Mouse (Mus musculus): ENCODE measurements at regions not wholly inside any gene's neighbourhood (a gene's known extent, or its start where the extent isn't known, plus 50 kb on each side); places are given as distances from the start of the nearest gene placed in this dataset.

DNA sequence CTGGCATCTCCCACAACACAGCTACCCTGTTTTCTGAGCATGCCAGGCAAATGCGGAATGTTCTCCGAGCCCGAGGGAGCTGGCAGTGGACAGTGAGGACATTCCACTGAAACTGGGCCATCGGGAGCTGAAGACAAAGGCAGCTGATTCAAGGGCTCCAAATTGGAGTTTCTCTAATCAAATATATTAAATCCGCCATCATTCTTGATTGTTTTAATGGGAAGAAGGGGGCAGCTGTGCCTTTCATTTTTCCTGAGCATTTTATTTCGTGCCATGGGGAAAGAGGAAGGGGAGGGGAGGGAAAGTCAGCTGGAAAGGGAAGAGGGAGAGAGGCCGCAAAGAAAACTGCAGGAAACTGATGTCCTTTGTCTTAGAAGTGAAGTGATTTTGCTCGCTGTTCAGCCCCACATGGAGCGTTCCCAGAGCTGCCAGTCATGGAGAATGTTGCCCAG, 373.9 kb downstream of the Cog6 start:
- H3K36me3 ChIP-seq (ENCODE audit: control insufficient read depth, insufficient read depth, low read length), result no peaks in the 10 kb centered on the region
- WGBS, result 84% methylated on average over 9 of the region's 9 CpGs
- no peak overlapping the region for H3K4me3 ChIP-seq (ENCODE audit: insufficient read depth, low read depth, low read length)
- H3K27ac ChIP-seq (ENCODE audit: insufficient read depth, low read depth, low read length), result no peak overlapping the region
- no peaks in the 10 kb centered on the region for H3K4me1 ChIP-seq (ENCODE audit: control insufficient read depth, insufficient read depth, low read length)
- TF ChIP-seq POLR2A (IDR thresholded peaks at IDR 0.05; ENCODE audit: low read depth, low read length) (no peak), CTCF (conservative IDR thresholded peaks at IDR 0.05; ENCODE audit: insufficient read depth, insufficient read length, low read depth, low read length) (no peak)
- no peak for DNase-seq
- no peaks in the 10 kb centered on the region for H3K27me3 ChIP-seq (replicated peaks; ENCODE audit: control insufficient read depth, insufficient read depth, low read length)

DNA sequence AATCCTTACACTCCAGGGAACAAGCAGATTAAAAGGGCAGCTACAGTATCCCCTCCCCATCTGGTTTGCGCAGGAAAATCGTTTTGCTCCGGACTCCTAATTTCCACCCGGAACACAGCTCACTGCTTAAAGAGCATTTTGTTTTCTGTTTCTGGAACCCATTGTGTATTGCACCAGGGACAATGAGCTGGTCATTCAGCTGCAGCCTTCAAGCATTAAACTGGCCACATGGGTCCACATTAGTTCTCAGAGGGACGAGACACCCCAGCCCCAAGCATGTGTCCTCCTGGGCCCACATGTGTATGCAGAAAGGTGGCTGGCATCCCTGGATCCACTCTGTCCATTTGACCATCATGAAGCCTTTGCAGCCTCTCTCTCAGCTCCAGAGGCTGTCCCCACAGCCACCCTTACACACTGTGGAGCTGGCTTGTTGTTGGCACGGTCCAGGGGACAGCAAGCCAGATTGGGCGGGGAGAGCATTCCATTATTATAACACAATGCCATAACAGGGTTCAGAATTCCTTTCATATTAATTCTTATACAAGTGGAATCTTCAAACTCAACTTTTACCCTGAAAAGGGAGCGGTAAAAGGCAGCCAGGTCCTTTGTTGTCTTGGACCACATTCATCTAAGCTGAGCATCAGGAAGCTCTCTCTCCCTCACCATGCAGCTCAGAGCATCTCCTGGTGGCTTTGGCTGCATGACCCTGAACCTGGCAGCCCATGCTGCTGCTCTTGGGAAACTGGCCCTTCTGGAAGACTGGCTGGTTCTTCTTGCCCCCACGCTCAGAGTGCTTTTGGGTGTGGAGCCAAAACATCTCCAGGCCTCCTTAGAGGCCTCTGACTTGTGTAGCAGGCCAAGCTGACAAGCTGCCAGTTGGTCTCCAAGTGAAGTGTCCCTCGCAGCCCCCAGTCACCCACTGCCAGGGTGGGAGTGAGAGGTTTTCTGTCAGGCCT, 373.4 kb downstream of the Foxo1 start:
- TF ChIP-seq POLR2A (IDR thresholded peaks at IDR 0.05; ENCODE audit: low read depth, low read length), result no peak
- TF ChIP-seq CTCF (conservative IDR thresholded peaks at IDR 0.05; ENCODE audit: insufficient read depth, insufficient read length, low read depth, low read length), result no peak
- DNase-seq, result peak; percentile 53
- WGBS, result 76% methylated on average over 10 of the region's 10 CpGs
- H3K4me3 ChIP-seq (ENCODE audit: insufficient read depth, low read depth, low read length), result no peak overlapping the region
- no peaks in the 10 kb centered on the region for H3K27me3 ChIP-seq (replicated peaks; ENCODE audit: control insufficient read depth, insufficient read depth, low read length)
- no peaks in the 10 kb centered on the region for H3K4me1 ChIP-seq (ENCODE audit: control insufficient read depth, insufficient read depth, low read length)
- peak overlapping the region; percentile 56; the same call in 1 of the 2 replicates for H3K27ac ChIP-seq (ENCODE audit: insufficient read depth, low read depth, low read length)
- no peaks in the 10 kb centered on the region for H3K36me3 ChIP-seq (ENCODE audit: control insufficient read depth, insufficient read depth, low read length)

DNA sequence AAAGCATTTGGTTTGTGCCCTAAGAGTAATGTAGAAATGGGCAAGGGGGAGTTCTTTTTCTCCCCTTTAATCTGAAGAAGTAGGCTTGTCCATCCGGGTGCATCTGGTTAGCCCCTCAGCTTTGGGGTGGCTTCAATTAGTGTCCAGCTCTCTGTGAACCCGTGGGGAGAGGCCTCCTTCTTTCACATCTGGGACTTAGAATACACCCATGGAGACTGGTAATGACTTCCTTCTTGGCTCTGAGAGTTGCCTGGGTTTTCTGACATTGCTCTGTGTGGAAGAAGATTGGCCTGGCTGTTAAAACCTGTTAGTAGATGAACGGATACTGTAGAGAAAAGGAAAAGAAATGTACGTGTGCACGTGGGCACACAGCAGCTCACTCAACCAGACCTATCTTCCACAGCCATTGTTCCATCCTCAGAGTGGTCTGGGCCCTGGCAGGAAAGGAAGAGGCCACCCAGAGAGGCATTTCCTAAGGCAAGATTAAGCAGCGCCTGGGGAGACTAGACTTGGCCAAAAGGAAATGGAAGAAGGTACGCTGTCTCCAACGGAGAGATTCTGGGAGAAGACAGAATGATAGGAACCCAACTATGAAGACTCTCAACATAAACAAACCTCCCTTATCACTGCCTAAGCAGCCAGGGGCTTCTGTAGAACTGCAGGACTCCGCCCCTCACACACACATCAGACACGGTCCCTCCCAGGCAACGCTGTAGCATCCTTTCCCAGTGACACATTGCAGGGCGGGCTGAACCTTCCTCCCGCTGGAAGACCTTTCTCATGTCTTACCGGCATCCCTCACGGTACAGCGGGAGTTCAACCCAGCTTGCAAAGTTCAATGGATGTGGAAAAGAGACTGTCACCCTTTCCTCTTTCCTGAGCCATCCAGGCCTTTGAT, 372.4 kb downstream of the Foxo1 start:
- no peak for TF ChIP-seq CTCF (conservative IDR thresholded peaks at IDR 0.05; ENCODE audit: insufficient read depth, insufficient read length, low read depth, low read length)
- no peak for TF ChIP-seq POLR2A (IDR thresholded peaks at IDR 0.05; ENCODE audit: low read depth, low read length)
- no peak overlapping the region for H3K4me3 ChIP-seq (ENCODE audit: insufficient read depth, low read depth, low read length)
- peak overlapping the region; percentile 56 for H3K27ac ChIP-seq (ENCODE audit: insufficient read depth, low read depth, low read length)
- DNase-seq, result peak; percentile 29
- H3K4me1 ChIP-seq (ENCODE audit: control insufficient read depth, insufficient read depth, low read length), result no peaks in the 10 kb centered on the region
- WGBS, result 68% methylated on average over 16 of the region's 16 CpGs
- H3K36me3 ChIP-seq (ENCODE audit: control insufficient read depth, insufficient read depth, low read length), result no peaks in the 10 kb centered on the region
- no peaks in the 10 kb centered on the region for H3K27me3 ChIP-seq (replicated peaks; ENCODE audit: control insufficient read depth, insufficient read depth, low read length)

DNA sequence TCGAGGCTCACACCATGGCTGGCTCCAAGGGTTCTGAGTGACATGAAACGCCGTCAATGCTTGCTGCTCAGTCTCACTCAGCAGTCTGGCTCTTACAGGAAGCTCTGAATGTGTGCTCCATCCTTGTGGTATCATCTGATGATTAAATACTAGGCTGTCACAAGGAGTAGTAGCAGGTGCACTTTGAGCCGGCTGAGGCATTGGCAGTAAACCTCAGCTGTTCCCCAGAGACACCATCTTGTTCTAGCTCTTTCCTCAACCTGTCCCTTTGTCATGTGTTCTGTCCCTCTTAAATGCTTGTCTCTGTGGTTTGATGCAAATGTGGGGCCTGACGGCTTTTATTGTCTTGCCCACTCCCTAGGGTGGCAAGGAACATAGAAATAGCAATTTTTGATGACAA, 370.7 kb downstream of the Foxo1 start:
- Histone ChIP-seq H3K4me3 (ENCODE audit: insufficient read depth, low read depth, low read length) (no peak overlapping the region), H3K27me3 (replicated peaks; ENCODE audit: control insufficient read depth, insufficient read depth, low read length) (no peaks in the 10 kb centered on the region), H3K36me3 (ENCODE audit: control insufficient read depth, insufficient read depth, low read length) (no peaks in the 10 kb centered on the region), H3K27ac (ENCODE audit: insufficient read depth, low read depth, low read length) (no peak overlapping the region), H3K4me1 (ENCODE audit: control insufficient read depth, insufficient read depth, low read length) (no peaks in the 10 kb centered on the region)
- no peak for DNase-seq
- 91% methylated on average over 5 of the region's 5 CpGs for WGBS
- TF ChIP-seq POLR2A (IDR thresholded peaks at IDR 0.05; ENCODE audit: low read depth, low read length) (no peak), CTCF (conservative IDR thresholded peaks at IDR 0.05; ENCODE audit: insufficient read depth, insufficient read length, low read depth, low read length) (no peak)

DNA sequence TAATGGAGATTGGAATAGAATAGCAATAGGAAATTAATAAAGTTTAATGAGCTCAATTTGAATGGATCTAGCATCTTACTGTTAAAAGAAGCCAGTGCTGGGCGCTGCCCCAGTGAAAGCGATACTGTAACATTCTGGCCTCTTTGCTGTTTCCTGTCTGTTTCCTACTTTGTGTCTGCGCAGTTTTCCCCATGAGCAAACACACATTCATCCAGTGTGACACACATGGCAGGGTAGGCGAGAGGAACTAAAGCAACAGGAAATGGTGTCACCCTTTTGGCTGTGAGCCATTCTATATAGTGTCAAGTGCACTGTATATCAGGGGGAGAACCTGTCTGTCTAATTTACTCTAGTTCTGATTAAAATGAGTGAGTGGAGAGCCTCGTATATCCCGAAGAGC, 366.2 kb downstream of the Foxo1 start:
- no peak overlapping the region for H3K27ac ChIP-seq (ENCODE audit: insufficient read depth, low read depth, low read length)
- peak; percentile 62 for DNase-seq

DNA sequence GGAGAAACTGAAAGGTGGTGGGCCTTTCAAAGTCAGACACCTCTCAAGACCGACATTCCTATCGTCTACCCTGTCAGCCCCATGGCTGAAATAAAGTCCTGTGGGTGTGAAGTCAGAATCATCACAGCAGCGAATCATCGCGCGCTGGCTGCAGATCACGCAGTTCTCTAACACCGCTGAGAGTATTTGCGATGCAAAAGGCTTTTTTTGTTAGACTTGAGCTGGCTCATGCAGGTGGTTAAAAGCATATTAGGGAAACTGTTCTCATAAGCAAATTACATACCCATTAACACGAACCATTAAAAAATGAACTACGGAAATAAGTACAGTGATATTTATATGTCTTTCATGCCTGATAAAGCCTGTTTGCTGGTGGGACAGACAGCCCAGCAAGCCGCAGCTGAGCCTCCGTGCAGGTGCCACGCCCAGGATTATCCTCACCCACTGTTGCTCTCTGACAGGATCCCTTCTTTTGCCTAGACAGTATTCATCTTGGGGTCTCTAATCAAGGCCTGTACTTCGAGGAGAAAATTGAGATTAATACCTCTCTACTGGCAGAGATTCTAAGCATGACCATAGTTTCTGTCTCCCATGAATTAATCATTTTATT, 365.5 kb downstream of the Foxo1 start:
- H3K36me3 ChIP-seq (ENCODE audit: control insufficient read depth, insufficient read depth, low read length), result no peaks in the 10 kb centered on the region
- WGBS, result 87% methylated on average over 15 of the region's 15 CpGs

More for the DNA sequence above, 366.2 kb downstream of the Foxo1 start:
- no peak overlapping the region for H3K4me3 ChIP-seq (ENCODE audit: insufficient read depth, low read depth, low read length)
- no peaks in the 10 kb centered on the region for H3K36me3 ChIP-seq (ENCODE audit: control insufficient read depth, insufficient read depth, low read length)
- 40% methylated on average over 6 of the region's 6 CpGs for whole genome bisulfite sequencing
- no peaks in the 10 kb centered on the region for H3K27me3 ChIP-seq (replicated peaks; ENCODE audit: control insufficient read depth, insufficient read depth, low read length)
- no peaks in the 10 kb centered on the region for H3K4me1 ChIP-seq (ENCODE audit: control insufficient read depth, insufficient read depth, low read length)
- no peak for TF ChIP-seq POLR2A (IDR thresholded peaks at IDR 0.05; ENCODE audit: low read depth, low read length)
- no peak for TF ChIP-seq CTCF (conservative IDR thresholded peaks at IDR 0.05; ENCODE audit: insufficient read depth, insufficient read length, low read depth, low read length)

More for the DNA sequence above, 365.5 kb downstream of the Foxo1 start:
- DNase-seq, result no peak
- no peak for TF ChIP-seq CTCF (conservative IDR thresholded peaks at IDR 0.05; ENCODE audit: insufficient read depth, insufficient read length, low read depth, low read length)
- no peak for TF ChIP-seq POLR2A (IDR thresholded peaks at IDR 0.05; ENCODE audit: low read depth, low read length)
- Histone ChIP-seq H3K27ac (ENCODE audit: insufficient read depth, low read depth, low read length) (no peak overlapping the region), H3K4me3 (ENCODE audit: insufficient read depth, low read depth, low read length) (no peak overlapping the region), H3K27me3 (replicated peaks; ENCODE audit: control insufficient read depth, insufficient read depth, low read length) (no peaks in the 10 kb centered on the region), H3K4me1 (ENCODE audit: control insufficient read depth, insufficient read depth, low read length) (no peaks in the 10 kb centered on the region)

Data from kidney, adult 2 months (tissue).